Comparison of ENCODE assay signal across 8 mouse cellular contexts in genomic region chr15:102136129-102136758, GRCm38 (mm10). TPM values are rescaled to one million over a fixed set of nuclear protein-coding genes. Genes with fewer than 3 reads are reported as not detected.
DNase-seq lines count a peak whose midpoint lies in the region; ATAC-seq lines count a peak whose summit lies in the region.

Gene Spryd3 (minus strand): TSS chr15:102136234.

- peak within 1 kb of the TSS; percentile 86 for H3K4me3 ChIP-seq in lung, embryonic 16.5 days (ENCODE audit: low read length)

- peaks cover 12% of the 10 kb centered on the region for H3K4me1 ChIP-seq in lung, embryonic 16.5 days (replicated peaks; ENCODE audit: control insufficient read depth, insufficient read depth, low read length)

- H3K9ac ChIP-seq in lung, embryonic 16.5 days (ENCODE audit: low read length), result peak within 1 kb of the TSS; percentile 92

- ATAC-seq in hematopoietic stem cell, adult 5-6 weeks (replicated peaks in 1 of 2; ENCODE audit: insufficient read depth in 1 of 2, low FRiP score in 2 of 2, low TSS enrichment in 1 of 2, low read depth in 1 of 2, poor library complexity in 2 of 2, severe bottlenecking in 2 of 2), result peak; percentile 100
- peak; percentile 100 for ATAC-seq in lung, embryonic 16.5 days (ENCODE audit: low read depth)

- no peaks in the 10 kb centered on the region for H3K9me3 ChIP-seq in lung, embryonic 16.5 days (ENCODE audit: control insufficient read depth, low read length)

- H3K36me3 ChIP-seq in lung, embryonic 16.5 days (ENCODE audit: control insufficient read depth, insufficient read depth, low read length), result peaks cover 8% of the 10 kb centered on the region

- H3K4me2 ChIP-seq in lung, embryonic 16.5 days (ENCODE audit: low read depth, low read length), result peak within 1 kb of the TSS; percentile 88

- H3K27ac ChIP-seq in lung, embryonic 16.5 days (ENCODE audit: low read length), result peak within 1 kb of the TSS; percentile 84

- no peaks in the 10 kb centered on the region for H3K27me3 ChIP-seq in lung, embryonic 16.5 days (ENCODE audit: control insufficient read depth, insufficient read depth, low read depth, low read length)

- 2% methylated on average over 49 of the region's 50 CpGs for WGBS in lung, embryonic 16.5 days

- DNase-seq in MEL-GATA-1-ER (ENCODE audit: extremely low read depth, low read depth), result peak; percentile 90
- peak; percentile 99 for DNase-seq in cerebellum, adult 8-10 months
- peak; percentile 92 for DNase-seq in forelimb bud, embryonic 11.5 days (ENCODE audit: low read depth, low spot score)
- DNase-seq in layer of hippocampus, adult 9-10 months (ENCODE audit: low spot score), result peak; percentile 93
- peak; percentile 99 for DNase-seq in ovary, postnatal 10 days (ENCODE audit: low spot score)
- peak; percentile 97 to 98 for DNase-seq in thymus, postnatal 10 days (ENCODE audit: low spot score in 2 of 2)

RNA-seq across cellular contexts. Expression of gene Spryd3, which starts in this region (rescaled TPM):
- total RNA-seq in hematopoietic stem cell, adult 5-6 weeks (2017), result 12.6 and 15.8 TPM in 2 replicates
- polyA plus RNA-seq in lung, embryonic 16.5 days (2015; fragmentation: Nextera tagmentation; extraction: Ambion mirVana), result 21.2 and 22.7 TPM in 2 replicates

Comparison
In these comparisons a context has a peak if more than half of its experiments do, and no peak if none do; other contexts are left out.
1. Peak in every context shown above with its lines: DNase-seq, ATAC-seq, H3K4me3 ChIP-seq and H3K27ac ChIP-seq.